Mouse (Mus musculus): ENCODE results near the gene 6030408B16Rik.

GRCm38 (mm10) chr15:101267053-101268032 is 25.7 kb upstream of the 6030408B16Rik start:
- no peak for TF ChIP-seq CEBPB (IDR thresholded peaks at IDR 0.05; ENCODE audit: low read depth)
- TF ChIP-seq MAX (IDR thresholded peaks at IDR 0.05) = no peak
- no peak for TF ChIP-seq CTCF (IDR thresholded peaks at IDR 0.05; ENCODE audit: control insufficient read depth, insufficient read depth, insufficient read length)
- TF ChIP-seq MYOD1 (IDR thresholded peaks at IDR 0.05; ENCODE audit: control insufficient read depth, insufficient read length, low read depth) = no peak
- TF ChIP-seq USF1 (IDR thresholded peaks at IDR 0.05; ENCODE audit: low read depth) = no peak

Measured in C2C12 (cell line).